Mouse (Mus musculus) thymus, adult 2 months (tissue): ENCODE data around the gene Rars.

Source experiments
- CTCF ChIP-seq: fragments of 200-500 bp; IDR thresholded peaks from 2 replicates; pipeline ENCODE4 v1.5.1; 2012; ENCODE audit warnings: mild to moderate bottlenecking, control low read depth, low read length, moderate library complexity, borderline replicate concordance; ENCODE audit not compliant: control insufficient read depth, poor library complexity, insufficient read depth; ENCODE audit errors: extremely low read depth
- POLR2A ChIP-seq: fragments of 200-500 bp; IDR thresholded peaks from 2 replicates; pipeline ENCODE4 v1.6.1; 2012; ENCODE audit warnings: mild to moderate bottlenecking, low read length, control low read depth, moderate library complexity; ENCODE audit not compliant: control insufficient read depth, poor library complexity, insufficient read depth; ENCODE audit errors: extremely low read depth

DNA sequence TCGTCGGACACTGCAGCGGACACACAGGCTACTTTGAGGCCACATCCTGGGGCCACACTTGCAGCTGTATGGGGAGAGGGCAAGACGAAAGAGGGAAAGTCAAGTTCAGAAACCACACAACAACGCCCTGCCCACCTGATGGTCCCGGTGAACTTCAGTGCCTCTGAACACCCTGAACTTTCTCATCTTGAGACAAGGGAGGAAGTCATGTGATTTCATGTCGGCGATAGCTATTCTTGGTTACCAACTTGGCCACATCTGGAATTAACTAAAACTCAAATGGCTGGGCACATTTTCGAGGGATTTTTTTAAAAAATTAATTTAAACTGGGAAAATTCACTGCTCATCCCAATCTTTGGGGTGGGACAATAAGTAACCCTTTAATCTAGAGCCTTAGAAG lies 36.7 kb upstream of the Rars start:
- TF ChIP-seq CTCF (no peak), POLR2A (no peak)
